Mouse (Mus musculus) E14TG2a.4 (cell line): ENCODE measurements at regions not wholly inside any gene's neighbourhood (a gene's known extent, or its start where the extent isn't known, plus 50 kb on each side); places are given as distances from the start of the nearest gene placed in this dataset.
A peak's percentile ranks its signal among the peaks of the same experiment; 100 is the strongest.

Source experiments
- H3K27me3 ChIP-seq: 2 replicates; pipeline ENCODE4 v1.6.1; 2014; ENCODE audit warnings: low read length, control low read depth; ENCODE audit not compliant: insufficient read depth
- H3K36me3 ChIP-seq: 2 replicates; pipeline ENCODE4 v1.6.1; 2014; ENCODE audit warnings: low read length, control low read depth; ENCODE audit not compliant: insufficient read depth
- H3K4me1 ChIP-seq: replicated peaks from 2 replicates; pipeline ENCODE4 v1.6.1; 2014; ENCODE audit warnings: low read depth, low read length, control low read depth
- H3K4me3 ChIP-seq: replicated peaks from 2 replicates; pipeline ENCODE4 v1.5.1; 2014; ENCODE audit warnings: mild to moderate bottlenecking, low read length
- H3K9me3 ChIP-seq: 2 replicates; pipeline ENCODE4 v1.6.1; 2014; ENCODE audit warnings: low read length, control low read depth
- CTCF ChIP-seq: conservative IDR thresholded peaks from 2 replicates; pipeline ENCODE4 v1.5.1; 2014; ENCODE audit warnings: low read length
- NANOG ChIP-seq: IDR thresholded peaks from 2 replicates; pipeline ENCODE4 v1.6.1; 2014; ENCODE audit warnings: borderline replicate concordance, low read length, mixed read lengths
- POU5F1 ChIP-seq: IDR thresholded peaks from 2 replicates; pipeline ENCODE4 v1.6.1; 2014; ENCODE audit warnings: low read length, borderline replicate concordance

- H3K4me3 ChIP-seq = no peak overlapping the region
- no peaks in the 10 kb centered on the region for H3K36me3 ChIP-seq
- TF ChIP-seq POU5F1 = no peak
- TF ChIP-seq CTCF = no peak
- no peak for TF ChIP-seq NANOG
- no peaks in the 10 kb centered on the region for H3K27me3 ChIP-seq
- peaks cover 36% of the 10 kb centered on the region for H3K9me3 ChIP-seq
- no peaks in the 10 kb centered on the region for H3K4me1 ChIP-seq
Measured at GRCm38 (mm10) chr12:110126525-110126924, 152.3 kb upstream of the Dio3 start.

DNA sequence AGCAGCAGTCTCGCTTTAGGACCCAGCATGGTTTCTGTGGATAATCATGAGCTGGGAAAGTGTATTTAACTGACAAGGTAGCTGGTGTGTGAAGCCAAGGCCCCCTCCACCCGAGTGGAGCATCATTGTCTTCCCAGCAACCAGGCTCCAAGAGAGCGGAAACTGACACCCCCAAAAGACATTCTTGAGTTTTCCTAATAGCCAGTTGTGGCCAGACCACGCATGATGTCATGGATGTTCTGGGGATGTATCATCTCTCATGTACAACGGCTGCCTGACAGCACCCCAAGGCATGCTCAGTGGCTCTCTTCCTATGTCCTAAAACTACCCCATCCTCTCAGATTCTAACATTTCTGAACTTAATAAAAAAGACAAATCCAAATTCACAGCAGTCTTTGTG, 133.5 kb upstream of the Dio3 start:
- peaks cover 6% of the 10 kb centered on the region for H3K9me3 ChIP-seq
- TF ChIP-seq POU5F1 = no peak
- TF ChIP-seq CTCF = no peak
- TF ChIP-seq NANOG = no peak
- no peaks in the 10 kb centered on the region for H3K36me3 ChIP-seq
- no peaks in the 10 kb centered on the region for H3K4me1 ChIP-seq
- no peak overlapping the region for H3K4me3 ChIP-seq
- H3K27me3 ChIP-seq = no peaks in the 10 kb centered on the region

DNA sequence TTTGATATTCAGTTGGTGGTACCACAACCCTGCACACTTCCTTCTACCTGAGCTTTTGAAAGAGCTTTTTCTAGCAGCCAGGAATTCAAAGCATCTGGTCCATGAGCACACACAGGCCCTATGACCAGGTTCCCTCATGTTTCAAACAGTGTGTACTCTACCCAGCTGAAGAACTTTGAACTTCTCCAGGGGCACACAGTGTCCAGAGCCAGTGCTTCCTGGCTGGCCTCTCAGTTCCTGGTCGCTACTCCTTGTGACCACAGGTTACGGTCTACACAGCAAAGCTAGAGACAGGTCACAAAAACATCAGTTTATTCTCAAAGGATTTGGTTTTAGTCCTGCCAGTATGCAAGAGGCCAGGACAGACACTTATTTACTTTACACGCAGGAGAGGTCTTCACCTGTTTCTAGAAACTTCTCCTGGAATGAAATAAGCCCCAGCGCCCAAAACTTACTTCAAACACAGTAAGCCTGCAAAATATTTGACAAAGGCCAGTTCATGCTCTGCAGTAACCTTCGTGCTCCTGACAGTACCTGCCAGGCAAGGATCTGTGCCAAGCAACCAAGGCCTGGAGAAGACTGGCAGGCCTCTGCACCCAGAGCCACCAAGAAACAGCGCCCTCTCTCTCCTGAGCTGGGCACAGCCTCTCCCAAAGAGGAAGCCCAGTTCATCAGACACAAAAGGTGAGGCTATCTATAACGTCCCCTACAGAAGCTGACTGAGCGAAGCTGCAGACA, 124.5 kb upstream of the Dio3 start:
- Histone ChIP-seq H3K4me3 (no peak overlapping the region), H3K27me3 (0 out of 2 replicates have a peak, but pooled peaks cover 3% of the 10 kb centered on the region), H3K9me3 (peaks cover 15% of the 10 kb centered on the region), H3K36me3 (no peaks in the 10 kb centered on the region), H3K4me1 (peaks cover 3% of the 10 kb centered on the region; the same call in 1 of the 2 replicates)
- no peak for TF ChIP-seq NANOG
- TF ChIP-seq POU5F1 = no peak
- 0 out of 2 replicates have a peak, but pooled peaks have one; percentile 1 for TF ChIP-seq CTCF

GRCm38 (mm10) chr12:110154963-110155325, 123.9 kb upstream of the Dio3 start:
- no peak for TF ChIP-seq CTCF
- no peak overlapping the region for H3K4me3 ChIP-seq
- 0 out of 2 replicates have a peak, but pooled peaks cover 3% of the 10 kb centered on the region for H3K27me3 ChIP-seq
- H3K36me3 ChIP-seq = no peaks in the 10 kb centered on the region
- H3K4me1 ChIP-seq = peaks cover 3% of the 10 kb centered on the region; the same call in 1 of the 2 replicates
- H3K9me3 ChIP-seq = peaks cover 10% of the 10 kb centered on the region

DNA sequence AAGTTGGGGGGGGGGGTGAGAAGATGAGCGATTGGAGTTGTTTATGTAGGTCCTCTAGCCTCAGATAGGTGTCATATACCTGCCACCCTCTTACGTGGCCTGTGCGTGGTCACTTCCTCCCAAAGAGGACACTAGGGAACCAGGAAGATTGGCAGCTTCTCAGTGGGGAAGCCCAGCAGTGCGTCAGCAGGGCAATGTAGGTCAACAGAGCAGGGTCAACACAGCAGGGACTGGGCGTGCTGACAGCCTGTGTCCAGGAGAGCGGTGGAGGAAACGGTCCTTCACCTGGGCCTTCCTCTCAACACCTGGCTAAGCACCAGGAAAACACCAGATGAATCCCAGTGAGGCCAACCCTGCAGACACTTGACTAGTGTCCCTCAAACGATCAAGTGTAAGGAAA, 122.4 kb upstream of the Dio3 start:
- H3K36me3 ChIP-seq = no peaks in the 10 kb centered on the region
- H3K9me3 ChIP-seq = peaks cover 9% of the 10 kb centered on the region
- peaks cover 3% of the 10 kb centered on the region; the same call in 1 of the 2 replicates for H3K27me3 ChIP-seq
- H3K4me1 ChIP-seq = no peaks in the 10 kb centered on the region
- TF ChIP-seq POU5F1 (no peak), NANOG (no peak), CTCF (no peak)
- H3K4me3 ChIP-seq = no peak overlapping the region

- H3K9me3 ChIP-seq = peaks cover 9% of the 10 kb centered on the region
- TF ChIP-seq NANOG = no peak
- TF ChIP-seq CTCF = no peak
- no peak for TF ChIP-seq POU5F1
- H3K4me1 ChIP-seq = no peaks in the 10 kb centered on the region
- H3K27me3 ChIP-seq = peaks cover 3% of the 10 kb centered on the region; the same call in 1 of the 2 replicates
- H3K36me3 ChIP-seq = no peaks in the 10 kb centered on the region
- no peak overlapping the region for H3K4me3 ChIP-seq
Measured at GRCm38 (mm10) chr12:110157998-110158747, 120.7 kb upstream of the Dio3 start.

GRCm38 (mm10) chr12:110161306-110161705, 117.6 kb upstream of the Dio3 start:
- H3K4me3 ChIP-seq = no peak overlapping the region
- no peaks in the 10 kb centered on the region for H3K4me1 ChIP-seq
- H3K27me3 ChIP-seq = peaks cover 8% of the 10 kb centered on the region; the same call in 1 of the 2 replicates
- H3K9me3 ChIP-seq = peaks cover 7% of the 10 kb centered on the region
- no peaks in the 10 kb centered on the region for H3K36me3 ChIP-seq
- TF ChIP-seq NANOG (no peak), POU5F1 (no peak), CTCF (no peak)

GRCm38 (mm10) chr12:110165462-110165861, 113.4 kb upstream of the Dio3 start:
- Histone ChIP-seq H3K9me3 (peaks cover 7% of the 10 kb centered on the region), H3K36me3 (no peaks in the 10 kb centered on the region), H3K27me3 (peaks cover 13% of the 10 kb centered on the region), H3K4me1 (no peaks in the 10 kb centered on the region), H3K4me3 (no peak overlapping the region)
- TF ChIP-seq POU5F1 (no peak), CTCF (no peak), NANOG (no peak)
